Mouse (Mus musculus): Measurements from ENCODE around the gene Rpl13.

Rpl13 gene

DNA sequence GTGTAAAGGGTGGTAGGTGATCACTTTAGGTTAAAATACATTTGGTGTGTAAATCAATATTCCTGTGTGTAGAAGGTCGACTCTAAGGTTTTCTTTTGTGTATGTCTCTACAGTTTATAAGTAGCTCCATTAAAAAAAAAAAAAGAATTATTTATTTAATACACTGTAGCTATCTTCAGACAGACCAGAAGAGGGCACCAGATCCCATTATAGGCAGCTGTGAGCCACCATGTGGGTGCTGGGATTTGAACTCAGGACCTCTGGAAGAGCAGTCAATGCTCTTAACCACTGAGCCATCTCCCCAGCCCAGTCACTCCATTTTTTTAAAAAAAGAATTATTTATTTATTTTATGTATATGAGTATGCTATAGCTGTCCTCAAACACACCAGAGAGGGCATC is 5.9 kb downstream of the Rpl13 start:
- DNase-seq (ENCODE audit: low read depth, low spot score) = no peak

DNA sequence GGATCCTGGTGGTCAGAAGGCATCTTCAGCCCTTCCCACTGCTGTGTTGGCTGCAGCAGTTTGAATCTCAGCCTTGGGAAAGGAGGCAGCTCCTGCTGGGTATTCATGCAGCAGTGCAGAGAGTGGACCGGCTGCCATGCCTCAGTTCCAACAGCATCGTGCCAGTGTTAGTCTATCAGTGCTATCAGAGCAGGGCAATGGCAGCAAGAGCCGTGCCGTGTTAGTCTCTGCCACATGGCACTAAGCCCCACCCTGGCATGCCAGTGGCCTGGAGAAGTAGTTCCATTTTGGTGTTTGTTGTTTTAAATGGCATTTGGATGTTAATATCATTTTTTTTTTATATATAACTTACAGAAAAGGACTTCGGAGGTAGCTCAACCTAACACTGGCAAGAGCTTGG is 6.8 kb downstream of the Rpl13 start:
- DNase-seq (ENCODE audit: low read depth, low spot score) = no peak

DNA sequence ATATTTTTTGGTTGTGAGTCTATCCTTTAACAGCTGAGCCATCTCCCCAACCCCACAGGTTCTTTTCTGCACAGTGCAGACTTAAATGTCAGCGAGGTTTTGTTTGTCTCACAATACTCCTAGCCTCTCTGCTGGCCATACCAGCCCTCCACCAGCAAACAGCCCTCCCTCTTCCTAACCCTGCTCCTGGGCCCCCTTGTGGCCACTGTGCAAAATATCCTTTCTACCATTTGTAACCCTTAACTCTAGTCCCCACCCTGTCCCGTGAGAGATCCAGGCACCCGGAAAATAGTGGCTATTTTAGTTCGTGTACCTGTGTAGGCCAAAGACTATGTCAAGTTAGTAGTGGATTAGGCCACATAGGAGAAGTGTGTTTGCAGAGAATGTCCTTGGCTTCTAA is 8.5 kb downstream of the Rpl13 start:
- DNase-seq (ENCODE audit: low read depth, low spot score) = peak; percentile 52

DNA sequence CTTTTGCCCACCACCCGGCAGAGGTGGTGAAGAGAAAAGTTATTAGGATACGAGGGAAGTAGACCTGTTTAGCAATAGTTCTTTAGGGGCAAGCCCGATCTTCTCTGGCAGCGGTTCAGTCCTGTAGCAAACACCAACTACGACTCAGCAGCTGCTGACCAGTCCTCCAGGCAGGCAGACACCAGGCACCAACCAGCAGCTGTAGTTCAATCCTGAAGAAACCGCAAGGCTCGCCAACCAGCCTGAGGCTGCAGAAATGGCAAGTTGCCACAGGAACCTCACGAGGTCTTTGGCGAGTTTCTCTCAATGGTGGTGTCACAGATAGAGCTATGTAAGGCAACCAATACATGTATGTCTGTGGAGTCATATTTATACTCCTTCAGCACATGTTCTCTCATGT is 10.7 kb downstream of the Rpl13 start:
- no peak for DNase-seq (ENCODE audit: low read depth, low spot score)

DNA sequence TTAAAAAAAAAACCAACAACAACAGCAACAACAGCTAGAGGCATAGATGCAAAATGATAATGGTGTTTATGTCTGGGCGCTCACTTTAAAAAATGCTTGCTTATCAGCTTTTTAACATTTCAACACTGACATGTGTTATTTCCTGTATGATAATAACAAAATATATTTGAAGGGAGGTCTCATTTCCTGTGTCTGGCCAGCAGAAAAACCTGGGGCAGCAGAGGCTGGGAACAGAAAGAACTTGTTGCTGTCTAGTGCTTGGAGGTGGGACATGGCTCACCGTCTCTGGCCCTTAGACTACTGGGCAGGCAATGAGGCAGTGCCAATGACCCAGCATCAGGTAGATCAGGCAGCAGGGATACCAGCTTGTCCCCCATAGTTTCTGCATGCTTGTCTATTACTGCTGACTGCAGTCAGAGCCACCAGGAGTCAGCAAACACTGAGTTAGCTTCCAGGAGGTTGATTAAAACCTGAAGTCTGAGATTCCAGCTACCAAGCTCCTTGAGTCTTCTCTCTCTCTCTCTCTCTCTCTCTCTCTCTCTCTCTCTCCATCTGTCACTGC is 11.8 kb downstream of the Rpl13 start:
- DNase-seq (ENCODE audit: low read depth, low spot score) = no peak

DNA sequence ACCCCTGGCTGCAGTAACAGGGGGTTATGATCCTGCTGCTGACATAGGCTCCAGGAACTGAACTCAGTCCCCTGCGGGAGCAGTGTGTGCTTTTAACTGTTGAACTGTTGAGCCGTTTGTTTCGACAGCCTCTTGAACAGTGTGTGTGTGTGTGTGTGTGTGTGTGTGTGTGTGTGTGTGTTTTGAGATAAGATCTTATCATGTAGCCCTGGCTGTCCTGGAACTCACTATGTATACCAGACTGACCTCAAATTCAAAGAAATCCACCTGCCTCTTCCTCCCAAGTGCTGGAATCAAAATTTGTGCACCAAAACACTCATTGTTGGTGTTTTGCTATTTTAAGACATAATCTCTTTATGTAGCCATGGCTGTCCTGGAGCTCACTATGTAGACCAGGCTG is 12.5 kb downstream of the Rpl13 start:
- no peak for DNase-seq (ENCODE audit: low read depth, low spot score)

DNA sequence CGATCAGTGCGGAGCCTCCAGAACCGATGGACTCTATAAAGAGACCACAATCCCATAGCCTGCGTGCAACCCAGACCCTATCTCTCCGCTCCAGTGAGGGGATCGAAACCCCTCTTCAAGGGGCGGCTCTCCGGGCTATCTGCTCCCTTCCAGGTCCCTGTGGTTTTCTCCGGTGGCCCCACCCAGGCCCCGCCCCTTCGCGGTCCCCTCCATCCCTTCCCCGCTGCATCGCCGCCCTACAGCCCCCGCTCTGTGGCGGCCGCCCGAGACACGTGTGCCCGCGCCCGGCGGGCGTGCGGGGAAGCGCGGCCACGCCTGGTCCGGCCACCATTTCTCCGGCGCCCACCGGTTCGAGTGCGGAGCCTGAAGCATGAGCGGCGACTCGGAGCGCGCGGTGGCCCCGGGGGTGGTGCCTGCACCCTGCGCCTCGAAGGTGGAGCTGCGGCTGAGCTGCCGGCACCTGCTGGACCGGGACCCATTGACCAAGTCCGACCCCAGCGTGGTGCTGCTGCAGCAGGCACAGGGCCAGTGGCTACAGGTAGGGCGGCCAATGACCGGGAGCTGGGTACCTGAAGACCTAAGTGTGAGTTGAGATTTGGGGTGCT is 15.1 kb downstream of the Rpl13 start, which contains the start of gene Cpne7:
Cpne7 (plus strand) TSS at position 248 of the 605 bp plus-strand sequence.
- no peak for DNase-seq (ENCODE audit: low read depth, low spot score)

DNA sequence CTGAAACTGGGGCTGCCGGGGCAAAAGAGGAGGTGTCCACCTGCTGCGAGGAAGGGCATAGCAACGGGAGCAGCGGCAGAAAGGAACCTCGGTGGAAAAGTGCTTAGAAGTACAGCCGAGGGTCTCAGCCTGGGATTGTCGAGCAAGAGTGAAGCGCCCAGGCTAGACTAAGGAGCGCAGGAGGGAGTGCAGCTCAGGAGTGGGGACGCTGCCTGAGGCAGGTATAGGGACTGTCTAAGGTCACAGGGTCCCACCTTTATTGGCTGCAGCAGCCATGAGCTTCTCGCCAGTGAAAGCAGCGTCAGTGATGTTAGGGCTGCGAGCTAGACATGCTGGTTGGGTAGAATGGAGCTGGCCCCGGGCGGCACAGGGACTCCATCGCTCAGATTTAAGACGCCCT is 15.6 kb downstream of the Rpl13 start:
- no peak for DNase-seq (ENCODE audit: low read depth, low spot score)

DNA sequence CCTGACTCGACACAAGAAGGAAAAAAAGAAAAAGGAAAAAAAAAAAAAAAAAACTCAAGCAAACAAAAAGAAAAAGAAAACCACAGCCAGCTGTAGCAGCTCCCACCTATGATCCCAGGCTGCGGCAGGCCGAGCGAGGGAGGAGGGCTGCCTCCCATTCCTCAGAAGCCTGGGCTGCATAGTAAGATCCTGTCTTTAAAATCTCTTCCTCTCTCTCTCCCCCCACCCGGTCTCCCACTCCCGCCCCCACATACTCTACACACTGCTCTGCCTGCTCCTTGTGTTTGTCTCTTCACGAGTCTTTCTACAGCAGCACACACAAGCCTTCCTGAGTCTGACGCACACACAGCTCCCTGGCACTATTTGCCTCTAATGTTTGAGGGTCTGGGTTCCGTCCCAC is 19.9 kb downstream of the Rpl13 start:
- DNase-seq (ENCODE audit: low read depth, low spot score) = no peak

DNA sequence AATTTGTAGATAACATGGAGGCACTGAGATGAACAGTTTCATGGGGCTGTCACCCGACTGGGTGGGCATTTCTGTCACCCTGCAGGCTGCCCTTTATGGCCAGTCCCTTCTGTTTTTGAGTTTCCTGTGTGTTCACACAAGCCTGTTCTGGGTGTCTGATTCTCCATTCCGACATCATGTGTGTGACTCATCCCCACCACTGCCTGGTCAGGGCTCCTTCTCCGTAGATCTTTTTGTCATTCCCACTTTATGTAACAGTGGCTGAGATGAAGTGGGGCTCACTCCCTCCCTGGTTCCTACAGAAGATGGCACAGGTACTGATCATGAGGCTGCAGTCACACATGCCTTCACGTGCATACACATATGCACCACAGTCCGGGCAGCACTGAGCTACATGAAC is 20.5 kb downstream of the Rpl13 start:
- no peak for DNase-seq (ENCODE audit: low read depth, low spot score)

DNA sequence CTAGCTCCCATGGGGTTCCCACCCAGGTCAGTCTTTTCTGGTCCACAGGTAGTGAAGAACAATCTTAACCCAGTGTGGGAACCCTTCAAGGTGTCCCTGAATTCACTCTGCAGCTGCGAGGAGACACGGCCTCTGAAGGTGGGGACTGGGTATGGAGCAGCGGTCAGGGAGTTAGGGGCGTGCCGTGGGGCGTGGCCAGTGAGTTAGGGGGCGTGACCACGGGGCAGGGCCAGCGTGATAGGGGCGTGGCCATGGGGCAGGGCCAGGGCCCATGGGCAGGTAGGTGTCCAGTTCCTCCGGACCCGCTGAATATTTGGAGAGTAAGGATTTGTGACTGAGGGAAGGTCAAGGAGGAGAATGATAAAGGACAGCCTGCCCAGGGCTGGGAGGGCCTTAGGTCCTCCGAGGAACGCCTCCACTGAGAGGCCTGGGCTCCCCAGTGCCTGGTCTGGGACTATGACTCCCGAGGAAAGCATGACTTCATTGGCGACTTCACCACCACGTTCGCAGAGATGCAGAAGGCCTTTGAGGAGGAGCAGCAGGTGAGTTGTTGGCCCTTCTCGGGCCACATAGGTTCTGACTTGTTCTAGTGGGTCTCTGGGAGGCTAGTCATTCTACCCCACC is 24.2 kb downstream of the Rpl13 start:
- DNase-seq (ENCODE audit: low read depth, low spot score) = no peak

DNA sequence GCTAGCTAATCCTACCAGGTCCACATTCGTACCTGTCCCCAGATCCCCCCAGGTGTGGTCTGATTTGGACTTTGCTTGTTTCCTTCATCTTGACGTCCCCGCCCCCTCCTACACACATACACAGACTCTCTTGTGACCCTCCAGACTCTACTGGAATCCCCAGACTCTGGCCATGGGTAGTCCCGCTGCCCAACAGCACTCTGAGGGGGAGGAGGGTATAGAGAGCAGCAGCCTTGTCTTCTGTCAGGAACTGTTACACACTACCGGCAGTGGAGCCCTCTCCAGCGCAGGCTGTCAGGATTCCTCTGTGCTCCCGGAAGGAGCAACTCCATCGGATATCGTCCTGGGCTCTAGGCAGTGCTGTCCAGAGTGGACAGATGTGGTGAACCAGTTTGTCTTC is 28.9 kb downstream of the Rpl13 start:
- DNase-seq (ENCODE audit: low read depth, low spot score) = no peak

DNA sequence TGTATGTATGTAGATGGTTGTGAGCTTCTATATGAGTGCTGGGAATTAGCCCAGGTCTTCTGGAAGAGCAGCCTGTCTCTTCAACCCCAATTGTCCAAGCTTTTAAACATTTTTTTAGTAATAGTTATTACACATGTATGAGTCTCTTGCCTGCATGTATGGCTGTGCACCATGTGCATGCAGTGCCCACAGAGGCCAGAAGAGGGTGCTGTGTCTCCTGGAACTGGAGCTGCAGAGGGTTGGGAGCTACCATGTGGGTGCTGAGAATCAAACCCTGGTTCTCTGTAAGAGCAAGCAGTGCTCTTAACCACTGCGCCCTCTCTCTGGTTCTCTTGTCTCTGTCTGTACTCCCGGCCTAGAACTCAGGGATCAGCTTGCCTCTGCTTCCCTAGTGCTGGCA is 30.8 kb downstream of the Rpl13 start:
- DNase-seq (ENCODE audit: low read depth, low spot score) = no peak

DNA sequence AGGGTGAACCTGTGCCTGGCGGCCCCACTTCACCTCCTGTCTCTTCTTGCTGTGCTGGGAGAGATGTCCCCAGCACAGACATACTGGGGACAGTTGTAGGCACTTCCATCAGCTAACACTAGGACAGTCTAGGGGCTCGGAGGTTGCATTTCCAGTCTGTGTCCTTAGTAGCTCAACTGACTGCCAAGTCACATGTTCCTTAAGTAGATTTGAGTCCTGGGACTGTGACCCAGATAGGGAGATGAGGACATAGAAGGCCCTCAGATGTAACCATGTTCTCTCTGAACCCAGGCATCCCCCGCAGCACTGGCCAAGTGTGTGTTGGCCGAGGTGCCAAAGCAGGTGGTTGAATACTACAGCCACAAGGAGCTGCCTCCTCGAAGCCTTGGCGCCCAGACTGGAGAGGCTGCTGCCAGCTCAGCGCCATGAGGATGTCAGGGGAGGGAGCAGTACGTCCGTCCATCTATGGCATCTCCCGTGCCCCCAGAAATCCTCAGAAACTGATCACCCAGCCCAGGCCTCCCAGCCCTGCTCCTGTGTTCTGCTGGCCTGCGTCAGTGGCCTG is 32.1 kb downstream of the Rpl13 start:
- no peak for DNase-seq (ENCODE audit: low read depth, low spot score)

DNA sequence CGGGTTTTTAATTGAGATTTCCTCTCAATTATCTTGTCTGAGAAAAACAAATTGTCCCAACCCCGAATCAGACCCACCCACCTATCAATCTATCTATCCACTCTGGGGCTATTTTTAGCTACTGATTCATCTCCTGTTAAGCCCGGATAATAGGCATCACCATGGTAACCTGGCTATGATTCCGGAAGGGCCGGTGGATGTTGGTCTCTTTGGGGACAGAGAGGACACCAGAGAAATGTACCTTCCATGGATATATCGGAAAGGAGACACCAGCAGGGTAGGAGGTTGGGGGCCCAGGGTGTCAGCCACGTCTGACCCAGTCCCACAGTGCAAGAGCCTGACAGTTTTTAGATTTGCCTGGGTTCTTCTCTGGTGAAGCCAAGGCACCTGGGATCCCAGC is 33.3 kb downstream of the Rpl13 start:
- DNase-seq (ENCODE audit: low read depth, low spot score) = no peak

DNA sequence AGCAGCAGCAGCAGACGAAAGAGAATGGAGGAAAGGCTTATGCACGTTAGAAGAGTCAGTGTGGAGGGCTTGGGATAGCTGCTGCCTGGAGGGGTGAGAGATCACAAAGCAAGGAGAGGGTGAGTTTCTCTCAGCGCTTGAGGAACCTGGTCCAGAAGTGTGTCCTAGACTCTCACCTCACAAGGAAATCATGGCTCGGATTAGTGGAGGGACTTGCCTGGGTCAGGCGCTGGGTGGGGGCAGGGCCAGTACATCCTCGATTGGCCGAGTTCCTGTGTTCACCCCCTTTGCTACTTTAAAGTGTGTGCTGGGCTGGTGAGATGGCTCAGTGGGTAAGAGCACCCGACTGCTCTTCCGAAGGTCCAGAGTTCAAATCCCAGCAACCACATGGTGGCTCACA is 33.7 kb downstream of the Rpl13 start:
- DNase-seq (ENCODE audit: low read depth, low spot score) = no peak

DNA sequence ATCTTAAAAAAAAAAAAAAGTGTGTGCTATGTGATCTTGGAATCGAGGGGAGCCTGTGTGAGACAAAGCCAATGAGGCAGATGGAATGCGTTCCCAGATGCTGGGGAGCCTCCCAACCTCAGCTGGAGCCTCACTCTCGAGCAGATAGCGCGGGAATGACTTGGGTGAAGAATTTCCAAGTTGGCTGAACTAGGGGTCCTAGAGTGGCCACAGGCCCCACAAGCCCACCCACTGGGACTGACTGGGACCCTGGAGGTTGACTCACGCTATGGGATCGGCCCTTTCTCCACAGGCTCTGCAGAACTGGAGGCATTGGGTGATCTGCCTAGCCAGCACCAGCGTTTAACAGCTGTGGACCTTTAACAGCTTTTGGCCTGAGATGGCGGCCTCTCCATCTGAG is 34.1 kb downstream of the Rpl13 start:
- DNase-seq (ENCODE audit: low read depth, low spot score) = no peak

DNA sequence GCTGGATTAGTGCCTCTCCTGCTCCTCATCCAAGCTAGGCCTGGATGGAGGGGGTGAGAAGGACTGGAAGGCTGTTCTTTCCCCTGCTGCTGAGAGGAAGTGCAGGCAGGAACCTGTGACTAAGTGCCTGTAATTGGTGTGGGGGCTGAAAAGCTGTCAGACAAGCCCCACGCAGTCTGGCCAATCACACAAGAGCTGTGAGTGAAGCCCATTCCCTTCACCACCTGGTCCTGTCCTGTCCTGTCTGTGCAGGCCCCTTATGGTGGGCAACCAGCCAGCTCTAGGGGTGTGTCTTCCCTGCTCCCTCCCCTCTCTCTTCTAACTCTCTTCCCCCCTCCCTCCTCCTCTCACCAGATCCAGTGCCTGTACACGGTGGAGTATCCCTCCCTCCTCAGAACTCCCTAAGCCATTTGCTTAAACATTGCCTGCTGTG is 35.5 kb downstream of the Rpl13 start:
- DNase-seq (ENCODE audit: low read depth, low spot score) = peak; percentile 73

DNA sequence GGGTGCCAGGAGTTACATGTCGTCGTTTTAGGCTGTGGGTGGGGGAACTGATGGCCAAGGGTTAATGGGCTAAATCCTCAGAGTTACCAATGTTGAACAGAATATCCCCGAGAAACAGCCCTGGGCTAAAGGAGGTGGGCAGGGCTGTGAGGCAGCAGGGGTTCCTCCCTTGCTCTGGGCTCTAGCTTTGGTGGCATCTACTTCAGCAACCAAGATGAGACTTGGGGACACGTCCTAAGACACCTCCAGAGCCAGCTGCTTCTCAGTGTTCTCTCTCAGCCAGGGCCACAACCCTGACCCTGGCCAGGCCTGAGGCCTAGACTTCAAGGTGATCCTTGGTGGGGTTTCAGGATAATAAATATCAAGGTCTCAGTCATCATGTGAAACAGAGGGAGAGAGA is 36.6 kb downstream of the Rpl13 start:
- DNase-seq (ENCODE audit: low read depth, low spot score) = no peak

DNA sequence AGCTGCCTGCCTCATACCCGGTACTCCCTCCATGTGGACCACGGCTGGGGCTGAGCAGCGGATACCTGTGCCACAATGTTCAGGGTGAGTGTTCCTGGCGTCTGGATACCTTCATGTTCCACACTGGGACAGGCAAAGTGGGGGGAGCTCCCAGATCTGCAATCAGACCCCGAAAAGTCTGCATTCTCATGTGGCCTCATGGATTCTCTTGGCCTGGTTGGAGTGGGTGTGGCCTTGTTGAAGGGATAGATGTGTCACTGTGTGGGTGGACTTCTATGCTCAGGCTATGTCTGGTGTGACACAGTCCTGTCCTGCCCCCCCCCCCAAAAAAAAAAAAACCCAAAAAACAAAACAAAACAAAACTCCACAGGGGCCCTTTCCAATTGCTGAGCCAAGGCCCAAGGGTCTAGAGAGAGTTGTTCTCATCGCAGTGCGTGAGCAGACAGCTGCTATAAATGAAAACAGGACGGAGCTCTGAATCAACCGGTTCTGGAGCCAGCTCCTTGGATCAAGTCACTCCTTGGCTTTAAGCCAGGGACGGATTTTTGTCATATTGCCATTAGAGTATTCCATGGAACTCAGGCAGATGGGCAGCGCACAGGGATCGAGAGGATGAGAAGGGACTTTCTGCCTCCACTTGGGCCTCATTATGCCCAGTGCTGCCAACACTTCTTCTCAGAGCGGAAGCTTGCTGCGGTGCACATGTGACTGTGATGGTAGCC is 39.8 kb downstream of the Rpl13 start:
- no peak for DNase-seq (ENCODE audit: low read depth, low spot score)

DNA sequence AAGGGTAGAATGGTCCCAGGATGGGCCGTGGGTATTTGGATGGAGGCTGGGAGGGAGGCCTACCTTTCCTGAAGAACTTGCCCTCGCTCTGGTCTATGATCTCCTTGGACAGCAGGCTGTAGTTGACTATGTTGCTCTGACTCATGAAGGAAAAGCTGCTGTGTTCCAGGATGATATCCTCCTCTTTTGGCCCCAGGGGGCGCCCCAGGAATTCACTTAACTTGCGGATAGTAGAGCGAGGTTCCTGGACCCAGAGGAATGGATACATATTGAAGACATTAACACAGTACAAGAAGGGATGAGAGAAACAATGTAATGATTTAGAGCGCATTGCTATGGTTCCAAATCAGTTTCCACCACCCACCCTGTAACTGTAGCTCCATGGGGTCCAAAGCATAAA is 43.1 kb downstream of the Rpl13 start:
- no peak for DNase-seq (ENCODE audit: low read depth, low spot score)

DNA sequence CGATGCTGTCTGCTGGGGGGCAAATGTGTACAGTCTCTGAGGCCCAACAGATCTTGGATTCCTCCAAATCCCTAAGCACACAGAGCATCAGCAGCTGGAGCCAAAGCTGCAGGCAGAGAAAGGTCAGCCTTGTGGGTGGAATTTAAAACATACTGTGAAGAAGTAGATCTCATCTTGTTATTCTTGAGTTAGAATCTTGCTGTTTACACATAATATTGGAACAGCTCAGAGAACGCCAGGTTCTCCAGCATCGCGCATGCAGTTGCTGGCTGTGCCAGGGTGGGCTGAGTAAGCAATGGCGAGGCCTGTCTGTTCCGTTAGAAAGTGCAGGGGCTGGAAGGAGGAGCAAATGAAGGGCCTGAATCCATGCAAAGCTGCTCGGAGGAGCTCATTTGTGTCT is 44.2 kb downstream of the Rpl13 start:
- no peak for DNase-seq (ENCODE audit: low read depth, low spot score)

Measured in forelimb bud, embryonic 11.5 days (tissue).